Mouse (Mus musculus) cortical plate, adult 2 months (tissue): ENCODE measurements at regions not wholly inside any gene's neighbourhood (a gene's known extent, or its start where the extent isn't known, plus 50 kb on each side); places are given as distances from the start of the nearest gene placed in this dataset.

Source experiments
- H3K27ac ChIP-seq: fragments of 200-500 bp; 2 replicates; pipeline ENCODE4 v1.5.1; 2012; ENCODE audit warnings: low read length, control low read depth, inconsistent platforms; ENCODE audit not compliant: insufficient read depth
- H3K4me1 ChIP-seq: fragments of 200-500 bp; 2 replicates; pipeline ENCODE4 v1.6.1; 2011; ENCODE audit warnings: low read length; ENCODE audit not compliant: control insufficient read depth, insufficient read depth
- H3K4me3 ChIP-seq: fragments of 200-500 bp; 2 replicates; pipeline ENCODE4 v1.5.1; 2011; ENCODE audit warnings: mild to moderate bottlenecking, low read length, control low read depth; ENCODE audit not compliant: insufficient read depth
- CTCF ChIP-seq: fragments of 200-500 bp; IDR thresholded peaks from 2 replicates; pipeline ENCODE4 v1.5.1; 2011; ENCODE audit warnings: mild to moderate bottlenecking, control low read depth, low read length; ENCODE audit not compliant: insufficient read depth; ENCODE audit errors: extremely low read depth
- POLR2A ChIP-seq: fragments of 200-500 bp; IDR thresholded peaks from 2 replicates; pipeline ENCODE4 v1.6.1; 2011; ENCODE audit warnings: mild to moderate bottlenecking, low read length, control low read depth; ENCODE audit not compliant: insufficient read depth; ENCODE audit errors: extremely low read depth

- no peak overlapping the region for H3K4me3 ChIP-seq
- TF ChIP-seq POLR2A (no peak), CTCF (no peak)
- H3K4me1 ChIP-seq, result no peaks in the 10 kb centered on the region
- H3K27ac ChIP-seq, result no peak overlapping the region
These were observed 266.2 kb downstream of the Ipmk start for GRCm38 (mm10) chr10:71613736-71614135.

GRCm38 (mm10) chr10:71617156-71617555 is 269.6 kb downstream of the Ipmk start:
- no peaks in the 10 kb centered on the region for H3K4me1 ChIP-seq
- no peak overlapping the region for H3K4me3 ChIP-seq
- TF ChIP-seq POLR2A (no peak), CTCF (no peak)
- H3K27ac ChIP-seq, result no peak overlapping the region

GRCm38 (mm10) chr10:71646071-71646470 is 298.5 kb downstream of the Ipmk start:
- TF ChIP-seq POLR2A (no peak), CTCF (no peak)
- Histone ChIP-seq H3K4me1 (no peaks in the 10 kb centered on the region), H3K27ac (no peak overlapping the region), H3K4me3 (no peak overlapping the region)

GRCm38 (mm10) chr10:71657525-71657924 is 310.0 kb downstream of the Ipmk start:
- Histone ChIP-seq H3K27ac (no peak overlapping the region), H3K4me1 (no peaks in the 10 kb centered on the region), H3K4me3 (no peak overlapping the region)
- TF ChIP-seq CTCF (no peak), POLR2A (no peak)

- no peak for TF ChIP-seq CTCF
- TF ChIP-seq POLR2A, result no peak
- H3K27ac ChIP-seq, result no peak overlapping the region
- H3K4me3 ChIP-seq, result no peak overlapping the region
- H3K4me1 ChIP-seq, result no peaks in the 10 kb centered on the region
These were observed 316.0 kb downstream of the Ipmk start for GRCm38 (mm10) chr10:71663545-71663944.

GRCm38 (mm10) chr10:71667160-71667571 is 319.6 kb downstream of the Ipmk start:
- TF ChIP-seq CTCF (no peak), POLR2A (no peak)
- H3K27ac ChIP-seq, result peak overlapping the region; percentile 10; the same call in 1 of the 2 replicates
- no peaks in the 10 kb centered on the region for H3K4me1 ChIP-seq
- no peak overlapping the region for H3K4me3 ChIP-seq

GRCm38 (mm10) chr10:71679240-71679639 is 331.7 kb downstream of the Ipmk start:
- no peak overlapping the region for H3K27ac ChIP-seq
- no peaks in the 10 kb centered on the region for H3K4me1 ChIP-seq
- TF ChIP-seq CTCF (no peak), POLR2A (no peak)
- H3K4me3 ChIP-seq, result no peak overlapping the region

GRCm38 (mm10) chr10:71713456-71713855 is 365.9 kb downstream of the Ipmk start:
- Histone ChIP-seq H3K4me3 (no peak overlapping the region), H3K4me1 (no peaks in the 10 kb centered on the region), H3K27ac (no peak overlapping the region)
- no peak for TF ChIP-seq CTCF
- TF ChIP-seq POLR2A, result no peak

- Histone ChIP-seq H3K27ac (no peak overlapping the region), H3K4me3 (no peak overlapping the region), H3K4me1 (no peaks in the 10 kb centered on the region)
- no peak for TF ChIP-seq CTCF
- TF ChIP-seq POLR2A, result no peak
These were observed 380.2 kb downstream of the Ipmk start for GRCm38 (mm10) chr10:71727746-71728145.

GRCm38 (mm10) chr10:71733821-71734220 is 386.3 kb downstream of the Ipmk start:
- TF ChIP-seq POLR2A (no peak), CTCF (no peak)
- no peaks in the 10 kb centered on the region for H3K4me1 ChIP-seq
- H3K4me3 ChIP-seq, result no peak overlapping the region
- no peak overlapping the region for H3K27ac ChIP-seq

- no peak overlapping the region for H3K4me3 ChIP-seq
- TF ChIP-seq CTCF, result no peak
- no peak for TF ChIP-seq POLR2A
- no peak overlapping the region for H3K27ac ChIP-seq
- H3K4me1 ChIP-seq, result no peaks in the 10 kb centered on the region
These were observed 386.9 kb downstream of the Ipmk start for GRCm38 (mm10) chr10:71734481-71734880.
